Mouse (Mus musculus): ENCODE measurements at regions not wholly inside any gene's neighbourhood (a gene's known extent, or its start where the extent isn't known, plus 50 kb on each side); places are given as distances from the start of the nearest gene placed in this dataset.
A peak's percentile ranks its signal among the peaks of the same experiment; 100 is the strongest.

DNA sequence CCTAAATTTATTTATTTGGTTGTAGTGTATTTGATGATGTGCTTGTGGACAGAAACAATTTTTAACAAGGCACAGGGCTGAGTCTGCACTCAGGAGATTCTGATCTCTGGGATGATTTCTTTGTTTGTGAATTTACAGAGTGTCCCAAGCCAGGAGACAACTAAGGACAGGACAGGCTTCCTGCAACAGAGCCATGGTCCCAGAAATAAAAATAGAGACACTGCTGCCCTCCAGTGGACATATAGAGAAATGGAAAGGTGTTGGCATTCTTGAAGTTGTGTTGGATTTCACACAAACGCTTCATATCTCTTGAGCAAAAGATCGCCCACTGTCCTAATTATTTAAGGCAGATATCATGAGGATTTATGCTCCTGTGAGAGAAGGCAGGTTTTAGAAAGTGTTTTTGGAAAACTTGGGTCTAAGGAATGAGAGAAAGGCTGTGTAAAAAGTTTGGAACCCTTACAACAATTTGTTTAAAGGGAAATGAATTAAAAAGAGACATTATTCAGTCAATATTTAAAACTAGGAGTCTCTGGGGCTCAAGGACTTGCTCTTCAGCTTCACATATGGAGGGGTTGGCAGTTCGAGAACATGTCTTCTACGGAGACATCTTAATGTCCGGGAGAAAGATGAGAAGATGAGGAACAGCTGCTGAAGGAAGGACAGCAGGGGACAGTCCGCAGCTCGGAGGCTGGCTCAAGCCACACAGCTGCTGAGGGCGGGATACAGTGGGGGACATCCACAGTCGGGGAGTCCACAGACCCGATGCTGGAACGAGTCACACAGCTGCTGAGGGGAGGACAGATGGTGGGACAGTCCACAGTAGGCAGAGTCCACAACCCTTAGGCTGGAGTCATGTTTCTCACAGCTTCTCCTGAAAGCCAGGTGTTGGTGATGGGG lies 263.5 kb downstream of the Ankrd50 start:
- no peaks in the 10 kb centered on the region for H3K27me3 ChIP-seq (ENCODE audit: control insufficient read depth, insufficient read depth, low read length)

DNA sequence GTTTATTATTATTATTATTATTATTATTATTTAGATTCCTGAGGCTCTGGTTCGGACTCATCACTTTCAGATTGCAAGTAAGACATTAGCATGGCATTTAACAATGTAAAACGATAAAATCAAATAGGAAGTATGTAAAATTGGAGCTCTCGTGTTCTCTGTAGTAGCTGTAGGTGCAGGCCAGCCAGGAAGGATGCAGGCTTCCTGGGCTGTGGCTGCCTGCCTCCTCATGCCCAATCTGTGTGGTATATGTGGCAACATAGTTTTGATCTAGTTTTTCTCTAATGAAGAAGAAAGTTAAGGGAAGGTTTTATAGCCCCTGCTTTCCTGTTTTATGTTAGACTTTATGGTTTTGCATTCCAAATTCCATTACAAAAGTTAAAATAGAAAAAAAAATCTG lies 275.6 kb downstream of the Ankrd50 start:
- H3K27me3 ChIP-seq (ENCODE audit: control insufficient read depth, insufficient read depth, low read length): no peaks in the 10 kb centered on the region

More for the DNA sequence above, 263.5 kb downstream of the Ankrd50 start:
- Histone ChIP-seq H3K27ac (replicated peaks; ENCODE audit: insufficient read depth, low read depth, low read length) (no peak overlapping the region), H3K79me2 (ENCODE audit: control insufficient read depth, insufficient read depth, low read length) (no peaks in the 10 kb centered on the region), H3K36me3 (ENCODE audit: control insufficient read depth, insufficient read depth, low read length) (no peaks in the 10 kb centered on the region), H3K9ac (ENCODE audit: low read depth, low read length) (no peak overlapping the region), H3K4me1 (ENCODE audit: control insufficient read depth, insufficient read depth, low read length) (no peaks in the 10 kb centered on the region), H3K4me3 (ENCODE audit: insufficient read depth, low read depth, low read length) (no peak overlapping the region)
- WGBS: 48% methylated on average over 11 of the region's 11 CpGs
- DNase-seq (ENCODE audit: extremely low read depth, low read depth, low spot score): peak; percentile 38
- TF ChIP-seq CTCF (IDR thresholded peaks at IDR 0.05; ENCODE audit: low read depth, low read length): peak; percentile 39; the same call in 1 of the 2 replicates
- no peak for TF ChIP-seq POLR2A (IDR thresholded peaks at IDR 0.05; ENCODE audit: extremely low read depth, insufficient read depth, low read length)

DNA sequence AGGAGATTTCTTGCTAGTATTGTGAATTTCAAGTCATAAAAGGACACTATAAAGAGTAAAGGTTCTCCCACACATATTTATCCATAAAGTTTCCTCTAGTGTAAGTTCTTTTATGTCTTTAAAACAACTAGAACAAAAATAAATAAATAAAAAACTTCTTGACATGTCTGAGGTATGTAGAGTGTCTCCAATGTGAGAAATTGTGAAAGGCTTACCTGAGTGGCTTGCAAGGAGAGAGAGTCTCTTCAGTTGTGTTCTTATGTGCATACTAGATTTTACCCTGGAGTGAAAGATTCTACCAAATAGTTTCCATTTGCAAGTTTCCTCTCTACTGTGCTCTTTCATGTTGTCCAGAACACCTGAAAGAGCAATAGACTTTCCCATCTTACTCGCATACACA lies 276.8 kb downstream of the Ankrd50 start:
- DNase-seq (ENCODE audit: extremely low read depth, low read depth, low spot score): no peak

More for the DNA sequence above, 275.6 kb downstream of the Ankrd50 start:
- TF ChIP-seq CTCF (IDR thresholded peaks at IDR 0.05; ENCODE audit: low read depth, low read length) (no peak), POLR2A (IDR thresholded peaks at IDR 0.05; ENCODE audit: extremely low read depth, insufficient read depth, low read length) (no peak)
- WGBS: 83% methylated on average over 3 of the region's 3 CpGs
- no peaks in the 10 kb centered on the region for H3K79me2 ChIP-seq (ENCODE audit: control insufficient read depth, insufficient read depth, low read length)
- no peak overlapping the region for H3K9ac ChIP-seq (ENCODE audit: low read depth, low read length)
- H3K27ac ChIP-seq (replicated peaks; ENCODE audit: insufficient read depth, low read depth, low read length): no peak overlapping the region
- DNase-seq (ENCODE audit: extremely low read depth, low read depth, low spot score): no peak
- H3K4me3 ChIP-seq (ENCODE audit: insufficient read depth, low read depth, low read length): no peak overlapping the region
- H3K4me1 ChIP-seq (ENCODE audit: control insufficient read depth, insufficient read depth, low read length): no peaks in the 10 kb centered on the region
- H3K36me3 ChIP-seq (ENCODE audit: control insufficient read depth, insufficient read depth, low read length): no peaks in the 10 kb centered on the region

DNA sequence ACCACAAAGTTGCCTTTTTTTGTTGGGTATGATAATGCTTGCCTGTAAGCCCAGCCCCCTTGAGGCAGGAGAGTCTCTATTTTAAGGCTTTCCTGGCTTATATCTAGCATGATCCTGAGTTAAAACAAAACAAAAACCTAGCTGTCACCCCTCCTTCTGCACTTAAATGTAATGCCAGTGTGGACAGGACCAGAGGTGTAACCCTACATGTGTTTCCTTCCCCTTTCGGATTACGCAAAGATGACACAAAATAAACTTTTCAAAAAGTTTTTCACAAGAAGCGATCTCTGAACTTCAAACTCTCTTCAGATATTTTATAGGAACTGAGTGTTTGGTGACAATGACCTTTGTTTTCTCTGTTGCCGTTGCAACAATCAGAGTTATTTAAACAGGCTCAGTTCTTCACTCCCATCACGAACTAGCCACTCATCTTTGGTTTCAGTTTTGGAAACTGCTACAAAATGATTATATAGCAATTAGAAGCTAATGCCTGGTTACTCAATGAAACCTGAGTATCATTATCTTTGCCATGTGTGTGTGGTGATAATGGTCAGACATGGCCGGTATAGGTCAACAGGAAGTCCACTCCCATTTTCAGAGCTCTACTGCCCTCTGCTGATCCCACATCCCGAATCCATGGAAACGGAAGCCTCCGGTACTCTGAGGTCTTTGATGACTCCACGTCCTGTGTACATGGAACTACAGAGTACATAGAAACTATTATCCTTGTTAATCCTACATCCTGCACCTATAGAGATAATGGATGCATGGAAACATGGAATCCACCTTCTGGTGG lies 282.6 kb downstream of the Ankrd50 start:
- H3K36me3 ChIP-seq (ENCODE audit: control insufficient read depth, insufficient read depth, low read length): no peaks in the 10 kb centered on the region
- peak overlapping the region; percentile 21; the same call in 1 of the 2 replicates for H3K4me3 ChIP-seq (ENCODE audit: insufficient read depth, low read depth, low read length)
- peak; percentile 72 for TF ChIP-seq CTCF (IDR thresholded peaks at IDR 0.05; ENCODE audit: low read depth, low read length)
- TF ChIP-seq POLR2A (IDR thresholded peaks at IDR 0.05; ENCODE audit: extremely low read depth, insufficient read depth, low read length): no peak
- DNase-seq (ENCODE audit: extremely low read depth, low read depth, low spot score): peak; percentile 79
- no peak overlapping the region for H3K9ac ChIP-seq (ENCODE audit: low read depth, low read length)
- H3K27me3 ChIP-seq (ENCODE audit: control insufficient read depth, insufficient read depth, low read length): no peaks in the 10 kb centered on the region
- H3K79me2 ChIP-seq (ENCODE audit: control insufficient read depth, insufficient read depth, low read length): no peaks in the 10 kb centered on the region
- H3K27ac ChIP-seq (replicated peaks; ENCODE audit: insufficient read depth, low read depth, low read length): no peak overlapping the region
- WGBS: 6% methylated on average over 10 of the region's 10 CpGs
- H3K4me1 ChIP-seq (ENCODE audit: control insufficient read depth, insufficient read depth, low read length): peaks cover 2% of the 10 kb centered on the region; the same call in 1 of the 2 replicates

More for the DNA sequence above, 276.8 kb downstream of the Ankrd50 start:
- Histone ChIP-seq H3K27me3 (ENCODE audit: control insufficient read depth, insufficient read depth, low read length) (no peaks in the 10 kb centered on the region), H3K36me3 (ENCODE audit: control insufficient read depth, insufficient read depth, low read length) (no peaks in the 10 kb centered on the region), H3K4me3 (ENCODE audit: insufficient read depth, low read depth, low read length) (no peak overlapping the region), H3K27ac (replicated peaks; ENCODE audit: insufficient read depth, low read depth, low read length) (no peak overlapping the region), H3K9ac (ENCODE audit: low read depth, low read length) (no peak overlapping the region), H3K4me1 (ENCODE audit: control insufficient read depth, insufficient read depth, low read length) (no peaks in the 10 kb centered on the region), H3K79me2 (ENCODE audit: control insufficient read depth, insufficient read depth, low read length) (no peaks in the 10 kb centered on the region)
- WGBS: 95% methylated on average over 1 of the region's 1 CpGs
- TF ChIP-seq CTCF (IDR thresholded peaks at IDR 0.05; ENCODE audit: low read depth, low read length) (no peak), POLR2A (IDR thresholded peaks at IDR 0.05; ENCODE audit: extremely low read depth, insufficient read depth, low read length) (no peak)

DNA sequence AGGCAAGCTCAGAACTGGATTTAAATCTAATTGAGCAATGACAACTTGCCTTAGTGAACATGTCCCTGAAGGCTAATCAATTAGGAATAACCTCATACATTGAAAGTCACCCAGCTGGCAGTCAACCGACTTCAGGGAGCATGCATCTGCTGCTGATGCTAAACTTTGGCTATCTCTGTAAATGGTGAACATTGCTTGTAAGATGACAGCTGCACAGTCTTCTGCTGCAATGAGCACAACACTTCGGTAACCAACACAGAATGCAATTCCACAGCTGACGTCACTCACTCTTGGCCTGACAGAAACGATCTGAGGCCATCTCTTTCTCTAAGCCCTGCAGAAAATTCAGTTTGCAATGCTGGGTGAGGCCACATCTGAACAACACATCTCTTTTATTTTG lies 290.6 kb downstream of the Ankrd50 start:
- Histone ChIP-seq H3K4me3 (ENCODE audit: insufficient read depth, low read depth, low read length) (no peak overlapping the region), H3K9ac (ENCODE audit: low read depth, low read length) (no peak overlapping the region), H3K36me3 (ENCODE audit: control insufficient read depth, insufficient read depth, low read length) (no peaks in the 10 kb centered on the region), H3K27ac (replicated peaks; ENCODE audit: insufficient read depth, low read depth, low read length) (no peak overlapping the region), H3K27me3 (ENCODE audit: control insufficient read depth, insufficient read depth, low read length) (no peaks in the 10 kb centered on the region), H3K4me1 (ENCODE audit: control insufficient read depth, insufficient read depth, low read length) (no peaks in the 10 kb centered on the region), H3K79me2 (ENCODE audit: control insufficient read depth, insufficient read depth, low read length) (no peaks in the 10 kb centered on the region)
- TF ChIP-seq CTCF (IDR thresholded peaks at IDR 0.05; ENCODE audit: low read depth, low read length) (no peak), POLR2A (IDR thresholded peaks at IDR 0.05; ENCODE audit: extremely low read depth, insufficient read depth, low read length) (no peak)
- no peak for DNase-seq (ENCODE audit: extremely low read depth, low read depth, low spot score)
- 84% methylated on average over 4 of the region's 4 CpGs for WGBS
